Mouse (Mus musculus) MEL (cell line): ENCODE measurements at regions not wholly inside any gene's neighbourhood (a gene's known extent, or its start where the extent isn't known, plus 50 kb on each side); places are given as distances from the start of the nearest gene placed in this dataset.
A peak's percentile ranks its signal among the peaks of the same experiment; 100 is the strongest.

Experiments used
- DNase-seq: peaks from one replicate; pipeline ENCODE4 v3.0.0; 2011; ENCODE audit warnings: low read depth, low spot score
- H3K27ac ChIP-seq: 2 replicates; pipeline ENCODE4 v1.5.1; 2012; ENCODE audit warnings: low read depth, mild to moderate bottlenecking, control low read depth, low read length, moderate library complexity; ENCODE audit not compliant: control insufficient read depth
- H3K27me3 ChIP-seq, 2 experiments: fragments of 150-350 bp in 1 of 2; sonication (generic) in 1 of 2; 2 replicates each; pipeline ENCODE4 v1.6.1; 2012; ENCODE audit warnings: low read length in 2 of 2, mild to moderate bottlenecking in 2 of 2, improper control_type of control experiment in 1 of 2, moderate library complexity in 1 of 2; ENCODE audit not compliant: insufficient read depth in 2 of 2, control insufficient read depth in 1 of 2
- H3K36me3 ChIP-seq, 2 experiments: 2 replicates each; pipeline ENCODE4 v1.6.1; 2012 to 2014; ENCODE audit warnings: low read length in 2 of 2, improper control_type of control experiment in 1 of 2, inconsistent platforms in 1 of 2, mild to moderate bottlenecking in 1 of 2; ENCODE audit not compliant: insufficient read depth in 2 of 2, control insufficient read depth in 1 of 2
- H3K4me1 ChIP-seq, 2 experiments: fragments of 150-350 bp in 1 of 2; sonication (generic) in 1 of 2; 2 replicates each; pipeline ENCODE4 v1.6.1; 2012; ENCODE audit warnings: low read length in 2 of 2, improper control_type of control experiment in 1 of 2, mild to moderate bottlenecking in 1 of 2; ENCODE audit not compliant: insufficient read depth in 2 of 2, control insufficient read depth in 1 of 2
- H3K4me3 ChIP-seq, 2 experiments: fragments of 150-350 bp in 1 of 2; sonication (generic) in 1 of 2; 2 replicates each; pipeline ENCODE4 v1.5.1; 2012; ENCODE audit warnings: low read depth in 2 of 2, low read length in 2 of 2, mild to moderate bottlenecking in 2 of 2, moderate library complexity in 2 of 2, control low read depth in 1 of 2, improper control_type of control experiment in 1 of 2; ENCODE audit not compliant: control insufficient read depth in 1 of 2, insufficient read depth in 1 of 2
- H3K79me2 ChIP-seq: 2 replicates; pipeline ENCODE4 v1.6.1; 2012; ENCODE audit warnings: mild to moderate bottlenecking, low read length, moderate library complexity; ENCODE audit not compliant: control insufficient read depth, poor library complexity, insufficient read depth
- H3K9ac ChIP-seq: 2 replicates; pipeline ENCODE4 v1.6.1; 2012; ENCODE audit warnings: low read depth, mild to moderate bottlenecking, control low read depth, low read length, moderate library complexity; ENCODE audit not compliant: control insufficient read depth, poor library complexity, severe bottlenecking
- H3K9me3 ChIP-seq: fragments of 150-350 bp; sonication (generic); replicated peaks from 2 replicates; pipeline ENCODE4 v1.6.1; 2012; ENCODE audit warnings: mild to moderate bottlenecking, low read length, improper control_type of control experiment, moderate library complexity; ENCODE audit not compliant: insufficient read depth
- E2F4 ChIP-seq: IDR thresholded peaks from 2 replicates; pipeline ENCODE4 v1.6.1; 2011; ENCODE audit warnings: low read depth, low read length, improper control_type of control experiment, borderline replicate concordance
- MXI1 ChIP-seq: IDR thresholded peaks from 2 replicates; pipeline ENCODE4 v1.6.1; 2011; ENCODE audit warnings: mild to moderate bottlenecking, low read depth, low read length, improper control_type of control experiment
- NRF1 ChIP-seq: IDR thresholded peaks from 2 replicates; pipeline ENCODE4 v1.6.1; 2014; ENCODE audit warnings: low read depth, mild to moderate bottlenecking, inconsistent platforms, low read length, improper control_type of control experiment, moderate library complexity; ENCODE audit not compliant: poor library complexity, insufficient read depth, severe bottlenecking
- USF2 ChIP-seq, 2 experiments: IDR thresholded peaks; 2 replicates each; pipeline ENCODE4 v1.6.1; 2011 to 2012; ENCODE audit warnings: improper control_type of control experiment in 2 of 2, low read length in 2 of 2, borderline replicate concordance in 1 of 2, inconsistent platforms in 1 of 2, low read depth in 1 of 2, mild to moderate bottlenecking in 1 of 2; ENCODE audit not compliant: insufficient read depth in 1 of 2
- ZNF384 ChIP-seq: IDR thresholded peaks from 2 replicates; pipeline ENCODE4 v1.6.1; 2012; ENCODE audit warnings: low read depth, mild to moderate bottlenecking, inconsistent platforms, low read length, improper control_type of control experiment

- no peaks in the 10 kb centered on the region for H3K79me2 ChIP-seq
- H3K27ac ChIP-seq: no peak overlapping the region
- H3K36me3 ChIP-seq: no peaks in the 10 kb centered on the region
- no peak overlapping the region for H3K4me3 ChIP-seq
- H3K9ac ChIP-seq: no peak overlapping the region
- peaks cover 5 to 6% of the 10 kb centered on the region in 2 experiments for H3K27me3 ChIP-seq
- TF ChIP-seq MXI1: no peak
- TF ChIP-seq USF2 (IDR thresholded peaks at IDR 0.05; ENCODE audit: borderline replicate concordance in 1 of 2, insufficient read depth in 1 of 2, low read depth in 1 of 2, low read length in 2 of 2): no peak
- no peak for TF ChIP-seq E2F4
- TF ChIP-seq NRF1: no peak
- TF ChIP-seq ZNF384: no peak
- H3K9me3 ChIP-seq: no peaks in the 10 kb centered on the region
- peak; percentile 20 for DNase-seq
- peaks cover 0 to 4% of the 10 kb centered on the region in 2 experiments; a peak in 1 of 4 replicates for H3K4me1 ChIP-seq
These were observed 53.7 kb upstream of the Dlg1 start for GRCm38 (mm10) chr16:31609394-31610172.
